In genomic region chr11:61059691-61060457, GRCm38 (mm10) we compare ENCODE assay signal across 11 mouse cellular contexts. TPM values are rescaled to one million over a fixed set of nuclear protein-coding genes. Genes with fewer than 3 reads are reported as not detected.
DNase-seq lines count a peak whose midpoint lies in the region; ATAC-seq and TF ChIP-seq lines count a peak whose summit lies in the region.
"Had no signal": no experiment of that assay in that cellular context is flagged by ENCODE, and none has a peak within 500 bp of the region (broad histone marks: within the 10 kb centered on the region; RNA-seq: fewer than 3 reads in every experiment).

No protein-coding gene starts in this region.

- H3K4me2 ChIP-seq in midbrain, embryonic 13.5 days (replicated peaks), result no peak overlapping the region
- H3K4me2 ChIP-seq in midbrain, embryonic 11.5 days, result no peak overlapping the region
- no peak overlapping the region for H3K4me2 ChIP-seq in embryonic facial prominence, embryonic 13.5 days
- H3K4me2 ChIP-seq in stomach, postnatal 0 days (replicated peaks; ENCODE audit: low read depth), result no peak overlapping the region

- no peaks in the 10 kb centered on the region for H3K4me1 ChIP-seq in midbrain, embryonic 13.5 days (replicated peaks)
- no peaks in the 10 kb centered on the region for H3K4me1 ChIP-seq in midbrain, embryonic 11.5 days (ENCODE audit: control insufficient read depth, insufficient read depth, low read length)
- H3K4me1 ChIP-seq in embryonic facial prominence, embryonic 13.5 days, result no peaks in the 10 kb centered on the region
- no peaks in the 10 kb centered on the region for H3K4me1 ChIP-seq in stomach, postnatal 0 days (replicated peaks; ENCODE audit: control insufficient read depth, insufficient read depth)

- DNase-seq in adrenal gland, adult (ENCODE audit: inconsistent age in 2 of 2, low spot score in 1 of 2), result peak; percentile 59 to 85
- DNase-seq in adrenal gland, postnatal 4 days (ENCODE audit: low spot score in 2 of 2), result no peak
- DNase-seq in midbrain, embryonic 11.5 days (ENCODE audit: low spot score, missing footprints), result no peak
- no peak for DNase-seq in stomach, postnatal 0 days (ENCODE audit: low spot score)
- no peak for DNase-seq in frontal cortex, postnatal 36 days (ENCODE audit: low spot score in 2 of 2)
- DNase-seq: embryo, embryonic 11 days; kidney, adult 2 months; layer of hippocampus, postnatal 36 days had no signal

- no peaks in the 10 kb centered on the region for H3K27me3 ChIP-seq in midbrain, embryonic 13.5 days
- no peaks in the 10 kb centered on the region for H3K27me3 ChIP-seq in midbrain, embryonic 11.5 days (ENCODE audit: control insufficient read depth, insufficient read depth, low read length)
- no peaks in the 10 kb centered on the region for H3K27me3 ChIP-seq in embryonic facial prominence, embryonic 13.5 days
- no peaks in the 10 kb centered on the region for H3K27me3 ChIP-seq in stomach, postnatal 0 days (ENCODE audit: control insufficient read depth, insufficient read depth, low read length)

- no peak for TF ChIP-seq EP300 in stomach, postnatal 0 days (optimal IDR thresholded peaks at IDR 0.05)

- no peak for TF ChIP-seq CTCF in stomach, postnatal 0 days (IDR thresholded peaks at IDR 0.05; ENCODE audit: low read depth)

- H3K36me3 ChIP-seq in midbrain, embryonic 13.5 days, result no peaks in the 10 kb centered on the region
- H3K36me3 ChIP-seq in midbrain, embryonic 11.5 days (ENCODE audit: control insufficient read depth, insufficient read depth, low read length), result no peaks in the 10 kb centered on the region
- no peaks in the 10 kb centered on the region for H3K36me3 ChIP-seq in embryonic facial prominence, embryonic 13.5 days
- H3K36me3 ChIP-seq in stomach, postnatal 0 days (ENCODE audit: control insufficient read depth, insufficient read depth, low read length), result no peaks in the 10 kb centered on the region

- no peak overlapping the region for H3K4me3 ChIP-seq in midbrain, embryonic 13.5 days (replicated peaks)
- H3K4me3 ChIP-seq in midbrain, embryonic 11.5 days (ENCODE audit: low read depth, low read length), result no peak overlapping the region
- H3K4me3 ChIP-seq in embryonic facial prominence, embryonic 13.5 days, result no peak overlapping the region
- no peak overlapping the region for H3K4me3 ChIP-seq in stomach, postnatal 0 days (ENCODE audit: low read depth, low read length)

- no peaks in the 10 kb centered on the region for H3K9me3 ChIP-seq in midbrain, embryonic 13.5 days
- H3K9me3 ChIP-seq in midbrain, embryonic 11.5 days (ENCODE audit: control insufficient read depth, low read length), result no peaks in the 10 kb centered on the region
- H3K9me3 ChIP-seq in embryonic facial prominence, embryonic 13.5 days, result no peaks in the 10 kb centered on the region
- H3K9me3 ChIP-seq in stomach, postnatal 0 days (ENCODE audit: control insufficient read depth, low read length), result no peaks in the 10 kb centered on the region

- no peak for ATAC-seq in midbrain, embryonic 13.5 days
- ATAC-seq in midbrain, embryonic 11.5 days (ENCODE audit: low FRiP score), result no peak
- ATAC-seq in embryonic facial prominence, embryonic 13.5 days (ENCODE audit: insufficient number of reproducible peaks, insufficient read depth, low FRiP score, low TSS enrichment, low read depth), result no peak
- no peak for ATAC-seq in stomach, postnatal 0 days (ENCODE audit: low FRiP score, low TSS enrichment)
- ATAC-seq in megakaryocyte, adult 5-6 weeks (ENCODE audit: poor library complexity, severe bottlenecking), result no peak

- WGBS in midbrain, embryonic 13.5 days, result 78% methylated on average over 10 of the region's 10 CpGs
- 84% methylated on average over 10 of the region's 10 CpGs for WGBS in midbrain, embryonic 11.5 days
- WGBS in embryonic facial prominence, embryonic 13.5 days, result 55% methylated on average over 10 of the region's 10 CpGs
- 55% methylated on average over 10 of the region's 10 CpGs for WGBS in stomach, postnatal 0 days

- no peak overlapping the region for H3K27ac ChIP-seq in midbrain, embryonic 13.5 days
- no peak overlapping the region for H3K27ac ChIP-seq in midbrain, embryonic 11.5 days (ENCODE audit: low read depth, low read length)
- no peak overlapping the region for H3K27ac ChIP-seq in embryonic facial prominence, embryonic 13.5 days
- 0 out of 2 replicates have a peak overlapping the region, but pooled peaks have one; percentile 24 for H3K27ac ChIP-seq in stomach, postnatal 0 days (replicated peaks)

- 0 out of 2 replicates have a peak overlapping the region, but pooled peaks have one; percentile 19 for H3K9ac ChIP-seq in midbrain, embryonic 13.5 days (replicated peaks)
- no peak overlapping the region for H3K9ac ChIP-seq in midbrain, embryonic 11.5 days (ENCODE audit: low read length)
- 0 out of 2 replicates have a peak overlapping the region, but pooled peaks have one; percentile 1 for H3K9ac ChIP-seq in embryonic facial prominence, embryonic 13.5 days
- no peak overlapping the region for H3K9ac ChIP-seq in stomach, postnatal 0 days (ENCODE audit: low read length)

RNA-seq across cellular contexts. Expression of gene Kcnj12, which starts 37.5 kb away (rescaled TPM):
- total RNA-seq in adrenal gland, postnatal 4 days (2021), result 1 to 10 TPM; 3.5 to 3.6 TPM
- polyA plus RNA-seq in midbrain, embryonic 13.5 days (2015; fragmentation: Nextera tagmentation; extraction: Ambion mirVana), result 0.64 and 1.4 TPM in 2 replicates
- 0.16 and 0.33 TPM in 2 replicates for polyA plus RNA-seq in midbrain, embryonic 11.5 days (2014; fragmentation: Nextera tagmentation; extraction: Ambion mirVana)
- polyA plus RNA-seq in embryonic facial prominence, embryonic 13.5 days (2015; fragmentation: Nextera tagmentation; extraction: Ambion mirVana), result 0.20 and 0.21 TPM in 2 replicates
- 0.59 and 0.77 TPM in 2 replicates for polyA plus RNA-seq in stomach, postnatal 0 days (2015; fragmentation: Nextera tagmentation; extraction: Ambion mirVana)
- not detected in 2 replicates for total RNA-seq in megakaryocyte, adult 5-6 weeks (2015)
- total RNA-seq in megakaryocyte, adult 5-6 weeks (2017), result not detected in 2 replicates

Comparison
In these comparisons a context has a peak if more than half of its experiments do, and no peak if none do; other contexts are left out.
1. DNase-seq: peak in adrenal gland, adult (2 of 2); none in adrenal gland, postnatal 4 days (0 of 2), midbrain, embryonic 11.5 days (single experiment), stomach, postnatal 0 days (single experiment) and frontal cortex, postnatal 36 days (0 of 2).
2. H3K9ac ChIP-seq: peak in midbrain, embryonic 13.5 days (single experiment) and embryonic facial prominence, embryonic 13.5 days (single experiment); none in midbrain, embryonic 11.5 days (single experiment) and stomach, postnatal 0 days (single experiment).